Mouse (Mus musculus): ENCODE results near the gene Dnajb12. TPM values are rescaled to one million over a fixed set of nuclear protein-coding genes. Genes with fewer than 3 reads are reported as not detected.
"Not testable (repeated sequence)": the region's sequence is repeated elsewhere in the genome, so short reads cannot be mapped to it uniquely, and the experiment has no call there.

Dnajb12 gene
- polyA plus RNA-seq, 1 experiment from 2014 or later: 27.4 TPM

GRCm38 (mm10) chr10:59863620-59864019 lies 15.7 kb upstream of the Dnajb12 start:
- Histone ChIP-seq H3K9ac (ENCODE audit: low read depth, low read length) (no peak overlapping the region), H3K4me3 (ENCODE audit: low read depth, low read length) (no peak overlapping the region), H3K27me3 (replicated peaks; ENCODE audit: control insufficient read depth, insufficient read depth, low read length) (no peaks in the 10 kb centered on the region; the same call in 1 of the 2 replicates), H3K36me3 (ENCODE audit: control insufficient read depth, insufficient read depth, low read length) (no peaks in the 10 kb centered on the region; the same call in 1 of the 2 replicates), H3K4me2 (no peak overlapping the region), H3K9me3 (ENCODE audit: control insufficient read depth, low read length) (no peaks in the 10 kb centered on the region), H3K27ac (ENCODE audit: low read depth, low read length) (no peak overlapping the region), H3K4me1 (replicated peaks; ENCODE audit: control insufficient read depth, insufficient read depth, low read length) (peaks cover 16% of the 10 kb centered on the region; the same call in 1 of the 2 replicates)
- DNase-seq (ENCODE audit: low spot score) (no peak), ATAC-seq (replicated peaks; ENCODE audit: low FRiP score) (no peak)
- 48% methylated on average over 4 of the region's 4 CpGs for WGBS

GRCm38 (mm10) chr10:59864232-59864875 lies 15.0 kb upstream of the Dnajb12 start:
- no peak for DNase-seq (ENCODE audit: low spot score)
- no peak overlapping the region for H3K9ac ChIP-seq (ENCODE audit: low read depth, low read length)
- H3K4me2 ChIP-seq: no peak overlapping the region
- no peaks in the 10 kb centered on the region for H3K9me3 ChIP-seq (ENCODE audit: control insufficient read depth, low read length)
- H3K27ac ChIP-seq (ENCODE audit: low read depth, low read length): no peak overlapping the region
- H3K36me3 ChIP-seq (ENCODE audit: control insufficient read depth, insufficient read depth, low read length): no peaks in the 10 kb centered on the region; the same call in 1 of the 2 replicates
- peaks cover 16% of the 10 kb centered on the region; the same call in 1 of the 2 replicates for H3K4me1 ChIP-seq (replicated peaks; ENCODE audit: control insufficient read depth, insufficient read depth, low read length)
- 83% methylated on average over 19 of the region's 19 CpGs for WGBS
- H3K4me3 ChIP-seq (ENCODE audit: low read depth, low read length): no peak overlapping the region
- H3K27me3 ChIP-seq (replicated peaks; ENCODE audit: control insufficient read depth, insufficient read depth, low read length): no peaks in the 10 kb centered on the region; the same call in 1 of the 2 replicates
- ATAC-seq (replicated peaks; ENCODE audit: low FRiP score): no peak

DNA sequence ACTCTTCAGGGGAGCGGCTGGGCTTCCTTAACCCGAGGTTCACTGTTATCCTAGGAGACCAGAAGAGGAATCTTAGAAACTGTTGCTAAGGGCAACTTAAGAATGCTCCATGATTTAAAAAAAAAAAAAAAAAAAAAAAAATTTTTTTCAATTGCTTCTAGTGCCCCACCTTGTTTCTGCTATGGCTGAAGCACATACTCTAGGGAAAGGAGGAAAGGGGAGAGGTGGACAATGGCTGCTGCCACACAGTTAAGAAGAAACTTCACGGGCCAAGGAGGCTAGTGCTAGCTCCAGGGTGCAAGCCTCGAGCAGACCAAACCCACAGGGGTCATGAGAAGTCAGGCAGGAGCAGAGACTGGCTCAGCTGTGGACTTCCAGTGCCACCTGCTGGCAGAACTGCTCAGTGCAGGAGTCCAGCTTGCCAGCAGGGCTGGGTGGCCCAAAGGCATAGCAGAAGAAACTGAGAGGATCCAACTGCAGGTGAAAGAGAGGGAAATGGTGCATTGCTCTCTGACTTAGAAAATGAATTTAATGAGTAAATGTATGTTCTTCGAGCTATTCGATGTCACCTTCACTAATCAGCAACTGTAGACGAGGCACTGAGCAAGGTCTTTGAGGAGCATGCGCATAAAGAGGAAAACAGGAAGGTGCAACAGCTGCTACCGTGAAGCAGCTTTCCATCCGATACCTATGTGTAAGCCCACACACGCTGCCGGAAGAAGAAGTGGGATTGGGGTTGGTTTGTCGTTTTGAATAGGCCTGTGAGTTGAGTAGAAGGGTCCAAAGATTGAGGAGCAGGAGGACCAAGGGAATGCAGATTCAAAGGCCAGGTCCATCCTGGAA lies 14.3 kb upstream of the Dnajb12 start:
- H3K9me3 ChIP-seq (ENCODE audit: control insufficient read depth, low read length): no peaks in the 10 kb centered on the region
- no peaks in the 10 kb centered on the region for H3K27me3 ChIP-seq (replicated peaks; ENCODE audit: control insufficient read depth, insufficient read depth, low read length)
- no peak overlapping the region for H3K27ac ChIP-seq (ENCODE audit: low read depth, low read length)
- DNase-seq (ENCODE audit: low spot score) (peak; percentile 80), ATAC-seq (replicated peaks; ENCODE audit: low FRiP score) (peak; percentile 82)
- 33% methylated on average over 13 of the region's 13 CpGs for WGBS
- H3K9ac ChIP-seq (ENCODE audit: low read depth, low read length): no peak overlapping the region
- H3K4me1 ChIP-seq (replicated peaks; ENCODE audit: control insufficient read depth, insufficient read depth, low read length): peaks cover 16% of the 10 kb centered on the region; the same call in 1 of the 2 replicates
- H3K4me3 ChIP-seq (ENCODE audit: low read depth, low read length): no peak overlapping the region
- H3K4me2 ChIP-seq: no peak overlapping the region
- H3K36me3 ChIP-seq (ENCODE audit: control insufficient read depth, insufficient read depth, low read length): no peaks in the 10 kb centered on the region; the same call in 1 of the 2 replicates

DNA sequence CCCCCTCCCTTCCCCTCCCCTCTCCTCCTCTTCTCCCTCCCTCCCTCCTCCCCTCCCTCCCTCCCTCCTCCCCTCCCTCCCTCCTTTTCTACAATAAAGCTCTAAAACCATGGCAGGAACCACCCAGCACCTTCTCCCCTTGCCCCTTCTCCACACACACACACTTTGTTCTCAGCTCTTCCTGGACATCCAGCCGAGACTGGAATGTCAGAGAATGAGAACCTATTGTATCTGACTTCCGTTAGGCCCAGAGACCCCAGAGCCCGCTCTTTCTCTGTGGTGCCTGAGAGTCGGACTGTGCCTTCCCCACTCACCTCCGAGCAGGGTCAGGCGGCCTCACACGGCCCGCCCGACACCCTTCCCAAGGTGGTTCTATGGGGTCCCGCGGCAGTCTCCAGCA lies 11.1 kb upstream of the Dnajb12 start:
- Histone ChIP-seq H3K27me3 (replicated peaks; ENCODE audit: control insufficient read depth, insufficient read depth, low read length) (no peaks in the 10 kb centered on the region), H3K9me3 (ENCODE audit: control insufficient read depth, low read length) (no peaks in the 10 kb centered on the region), H3K4me3 (ENCODE audit: low read depth, low read length) (no peak overlapping the region), H3K4me2 (no peak overlapping the region), H3K27ac (ENCODE audit: low read depth, low read length) (no peak overlapping the region), H3K9ac (ENCODE audit: low read depth, low read length) (no peak overlapping the region), H3K4me1 (replicated peaks; ENCODE audit: control insufficient read depth, insufficient read depth, low read length) (peaks cover 16% of the 10 kb centered on the region), H3K36me3 (ENCODE audit: control insufficient read depth, insufficient read depth, low read length) (no peaks in the 10 kb centered on the region)
- ATAC-seq (replicated peaks; ENCODE audit: low FRiP score) (no peak), DNase-seq (ENCODE audit: low spot score) (no peak)
- 64% methylated on average over 11 of the region's 11 CpGs for WGBS

DNA sequence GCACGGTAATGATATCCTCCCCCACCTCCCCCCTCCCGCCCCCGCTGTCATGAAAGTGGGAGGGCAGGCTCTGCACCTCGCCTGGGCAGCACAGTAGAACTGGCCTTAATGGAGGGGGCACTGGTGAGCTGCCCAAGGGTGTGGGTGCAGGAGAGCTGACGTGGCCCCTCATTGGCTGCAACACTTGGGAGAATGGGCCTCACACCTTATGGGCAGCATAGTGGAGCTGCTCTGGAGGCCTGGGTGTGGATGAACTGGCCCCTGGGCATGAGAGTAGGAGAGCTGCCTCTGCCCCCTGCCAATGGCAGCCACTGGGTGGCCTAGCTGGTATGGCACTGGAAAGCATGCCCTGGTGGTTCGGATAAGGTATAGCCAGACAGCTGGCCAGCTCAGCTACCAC lies 9.3 kb upstream of the Dnajb12 start:
- ATAC-seq (replicated peaks; ENCODE audit: low FRiP score) (no peak), DNase-seq (ENCODE audit: low spot score) (no peak)
- H3K4me3 ChIP-seq (ENCODE audit: low read depth, low read length): no peak overlapping the region
- no peaks in the 10 kb centered on the region for H3K36me3 ChIP-seq (ENCODE audit: control insufficient read depth, insufficient read depth, low read length)
- H3K9ac ChIP-seq (ENCODE audit: low read depth, low read length): no peak overlapping the region
- no peaks in the 10 kb centered on the region for H3K27me3 ChIP-seq (replicated peaks; ENCODE audit: control insufficient read depth, insufficient read depth, low read length)
- no peak overlapping the region for H3K27ac ChIP-seq (ENCODE audit: low read depth, low read length)
- H3K9me3 ChIP-seq (ENCODE audit: control insufficient read depth, low read length): no peaks in the 10 kb centered on the region
- WGBS: 90% methylated on average over 6 of the region's 6 CpGs
- peaks cover 17% of the 10 kb centered on the region for H3K4me1 ChIP-seq (replicated peaks; ENCODE audit: control insufficient read depth, insufficient read depth, low read length)
- H3K4me2 ChIP-seq: no peak overlapping the region

GRCm38 (mm10) chr10:59872651-59873050 lies 6.7 kb upstream of the Dnajb12 start:
- not testable (repeated sequence) for H3K4me2 ChIP-seq
- 87% methylated on average over 4 of the region's 4 CpGs for WGBS
- peak overlapping the region; percentile 97 for H3K27ac ChIP-seq (ENCODE audit: low read depth, low read length)

DNA sequence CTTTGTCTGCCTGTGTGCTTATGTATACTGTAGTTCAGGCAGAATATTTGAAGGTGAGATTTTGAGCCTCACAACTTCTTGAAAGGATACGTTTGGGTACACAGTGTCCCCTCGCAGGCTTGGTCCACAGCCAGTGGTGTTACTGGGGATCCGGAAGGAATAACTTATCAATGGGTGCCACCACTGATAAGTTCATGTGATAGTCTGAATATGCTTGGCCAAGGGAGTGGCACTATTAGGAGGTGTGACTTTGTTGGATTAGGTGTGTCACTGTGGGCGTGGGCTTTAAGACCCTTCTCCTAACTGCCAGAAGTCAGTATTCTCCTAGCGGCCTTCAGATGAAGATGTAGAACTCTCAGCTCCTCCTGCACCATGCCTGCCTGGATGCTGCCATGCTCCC lies 6.2 kb upstream of the Dnajb12 start:
- H3K9ac ChIP-seq (ENCODE audit: low read depth, low read length): no peak overlapping the region
- H3K4me2 ChIP-seq: peak overlapping the region; percentile 69
- 50% methylated on average over 5 of the region's 5 CpGs for WGBS

More at GRCm38 (mm10) chr10:59872651-59873050, 6.7 kb upstream of the Dnajb12 start:
- H3K27me3 ChIP-seq (replicated peaks; ENCODE audit: control insufficient read depth, insufficient read depth, low read length); H3K9me3 ChIP-seq (ENCODE audit: control insufficient read depth, low read length); H3K9ac ChIP-seq (ENCODE audit: low read depth, low read length); DNase-seq (ENCODE audit: low spot score); H3K4me3 ChIP-seq (ENCODE audit: low read depth, low read length); H3K36me3 ChIP-seq (ENCODE audit: control insufficient read depth, insufficient read depth, low read length); ATAC-seq (replicated peaks; ENCODE audit: low FRiP score): not testable (repeated sequence)
- peaks cover 21% of the 10 kb centered on the region for H3K4me1 ChIP-seq (replicated peaks; ENCODE audit: control insufficient read depth, insufficient read depth, low read length)

GRCm38 (mm10) chr10:59873613-59874012 lies 5.7 kb upstream of the Dnajb12 start:
- Histone ChIP-seq H3K27me3 (replicated peaks; ENCODE audit: control insufficient read depth, insufficient read depth, low read length) (no peaks in the 10 kb centered on the region), H3K9me3 (ENCODE audit: control insufficient read depth, low read length) (no peaks in the 10 kb centered on the region), H3K9ac (ENCODE audit: low read depth, low read length) (peak overlapping the region; percentile 68), H3K4me3 (ENCODE audit: low read depth, low read length) (peak overlapping the region; percentile 32), H3K27ac (ENCODE audit: low read depth, low read length) (peak overlapping the region; percentile 97), H3K4me1 (replicated peaks; ENCODE audit: control insufficient read depth, insufficient read depth, low read length) (peaks cover 25% of the 10 kb centered on the region), H3K36me3 (ENCODE audit: control insufficient read depth, insufficient read depth, low read length) (no peaks in the 10 kb centered on the region), H3K4me2 (peak overlapping the region; percentile 69)
- WGBS: 41% methylated on average over 5 of the region's 5 CpGs
- peak; percentile 81 for ATAC-seq (replicated peaks; ENCODE audit: low FRiP score)
- peak; percentile 44 for DNase-seq (ENCODE audit: low spot score)

More for the DNA sequence above, 6.2 kb upstream of the Dnajb12 start:
- peak overlapping the region; percentile 97 for H3K27ac ChIP-seq (ENCODE audit: low read depth, low read length)
- no peak overlapping the region for H3K4me3 ChIP-seq (ENCODE audit: low read depth, low read length)
- H3K4me1 ChIP-seq (replicated peaks; ENCODE audit: control insufficient read depth, insufficient read depth, low read length): peaks cover 22% of the 10 kb centered on the region
- ATAC-seq (replicated peaks; ENCODE audit: low FRiP score) (peak; percentile 67), DNase-seq (ENCODE audit: low spot score) (no peak)
- no peaks in the 10 kb centered on the region for H3K27me3 ChIP-seq (replicated peaks; ENCODE audit: control insufficient read depth, insufficient read depth, low read length)
- no peaks in the 10 kb centered on the region for H3K9me3 ChIP-seq (ENCODE audit: control insufficient read depth, low read length)
- no peaks in the 10 kb centered on the region for H3K36me3 ChIP-seq (ENCODE audit: control insufficient read depth, insufficient read depth, low read length)
